Mouse (Mus musculus) megakaryocyte progenitor cell, adult 5-6 weeks (primary cell): ENCODE measurements around the gene Cdkl3. TPM values are rescaled to one million over a fixed set of nuclear protein-coding genes. Genes with fewer than 3 reads are reported as not detected.

Experiments
- ATAC-seq: replicated peaks from 2 replicates; pipeline ENCODE4 v1.8.0; 2016; ENCODE audit warnings: mild to moderate bottlenecking, moderate TSS enrichment, inconsistent platforms; ENCODE audit not compliant: poor library complexity
- total RNA-seq, 2 experiments: library from RNA; stranded (forward) in 1 of 2; stranded (reverse) in 1 of 2; fragments of 157-497, 149-512 nt in 1 of 2; fragments of 200-1000 nt in 1 of 2; gene quantifications; 2 replicates each; pipeline versions ENCODE4 v1.2.3 to v1.2.4; 2015 to 2017

Cdkl3 gene
- total RNA-seq, 2 experiments from 2014 or later = 3.3 to 3.9 TPM

- ATAC-seq = no peak
Observed at GRCm38 (mm10) chr11:52011011-52011410, 7.0 kb downstream of the Cdkl3 start.

GRCm38 (mm10) chr11:52011541-52011940 lies 7.5 kb downstream of the Cdkl3 start:
- no peak for ATAC-seq

GRCm38 (mm10) chr11:52018217-52018616 lies 14.2 kb downstream of the Cdkl3 start:
- no peak for ATAC-seq

- ATAC-seq = no peak
Observed at GRCm38 (mm10) chr11:52032356-52032755, 28.3 kb downstream of the Cdkl3 start.

GRCm38 (mm10) chr11:52033953-52034352 lies 29.9 kb downstream of the Cdkl3 start:
- no peak for ATAC-seq

GRCm38 (mm10) chr11:52035905-52036304 lies 31.9 kb downstream of the Cdkl3 start:
- ATAC-seq = no peak; the same call in 1 of the 2 replicates

- ATAC-seq = no peak
Observed at GRCm38 (mm10) chr11:52037659-52038058, 33.6 kb downstream of the Cdkl3 start.

GRCm38 (mm10) chr11:52043224-52043623 lies 39.2 kb downstream of the Cdkl3 start:
- ATAC-seq = peak; percentile 78

- ATAC-seq = no peak
Observed at GRCm38 (mm10) chr11:52044156-52044555, 40.1 kb downstream of the Cdkl3 start.

- ATAC-seq = peak; percentile 49
Observed at GRCm38 (mm10) chr11:52046446-52047165, 42.6 kb downstream of the Cdkl3 start.

- ATAC-seq = no peak
Observed at GRCm38 (mm10) chr11:52053371-52053770, 49.4 kb downstream of the Cdkl3 start.

- ATAC-seq = no peak
Observed at GRCm38 (mm10) chr11:52054728-52055127, 50.7 kb downstream of the Cdkl3 start.

GRCm38 (mm10) chr11:52056198-52056597 lies 52.2 kb downstream of the Cdkl3 start:
- ATAC-seq = peak; percentile 50; the same call in 1 of the 2 replicates

- no peak for ATAC-seq
Observed at GRCm38 (mm10) chr11:52059001-52059400, 55.0 kb downstream of the Cdkl3 start.

GRCm38 (mm10) chr11:52060315-52060714 lies 56.3 kb downstream of the Cdkl3 start:
- no peak for ATAC-seq

- no peak for ATAC-seq
Observed at GRCm38 (mm10) chr11:52062406-52062805, 58.4 kb downstream of the Cdkl3 start.

GRCm38 (mm10) chr11:52064398-52064797 lies 60.4 kb downstream of the Cdkl3 start:
- ATAC-seq = peak; percentile 69

- peak; percentile 79 for ATAC-seq
Observed at GRCm38 (mm10) chr11:52065841-52066240, 61.8 kb downstream of the Cdkl3 start.

GRCm38 (mm10) chr11:52071768-52072167 lies 67.7 kb downstream of the Cdkl3 start:
- ATAC-seq = peak; percentile 75

- ATAC-seq = peak; percentile 17
Observed at GRCm38 (mm10) chr11:52073528-52074170, 69.6 kb downstream of the Cdkl3 start.

GRCm38 (mm10) chr11:52074626-52075470 lies 70.8 kb downstream of the Cdkl3 start:
- peak; percentile 43 for ATAC-seq
